Mouse (Mus musculus) heart, postnatal 0 days (tissue): ENCODE measurements around the gene Magea10. TPM values are rescaled to one million over a fixed set of nuclear protein-coding genes. Genes with fewer than 3 reads are reported as not detected.

Experiments used
- ATAC-seq: fragments of 200-750 bp; cut with Nextera tagmentation; 2 replicates; pipeline ENCODE4 v1.8.0; 2017; ENCODE audit warnings: low read depth, moderate number of reproducible peaks, moderate library complexity; ENCODE audit not compliant: insufficient read depth
- DNase-seq: peaks from one replicate; pipeline ENCODE4 v3.0.0-alpha.2; 2016; ENCODE audit warnings: low spot score
- H3K27ac ChIP-seq: fragments of 300-500 bp; sonication (generic); 2 replicates; pipeline ENCODE4 v1.5.1; 2014; ENCODE audit warnings: low read depth, mild to moderate bottlenecking
- H3K27me3 ChIP-seq: fragments of 300-500 bp; sonication (generic); 2 replicates; pipeline ENCODE4 v1.6.1; 2014; ENCODE audit warnings: low read length, mixed read lengths; ENCODE audit not compliant: control insufficient read depth, insufficient read depth
- H3K36me3 ChIP-seq: fragments of 300-500 bp; sonication (generic); replicated peaks from 2 replicates; pipeline ENCODE4 v1.6.1; 2014; ENCODE audit warnings: low read length, mixed read lengths; ENCODE audit not compliant: control insufficient read depth, insufficient read depth
- H3K4me1 ChIP-seq: fragments of 300-500 bp; sonication (generic); 2 replicates; pipeline ENCODE4 v1.6.1; 2014; ENCODE audit warnings: antibody characterized with exemption; ENCODE audit not compliant: control insufficient read depth, insufficient read depth
- H3K4me2 ChIP-seq: fragments of 300-500 bp; sonication (generic); 2 replicates; pipeline ENCODE4 v1.6.1; 2014; ENCODE audit warnings: low read depth, mild to moderate bottlenecking, low read length, moderate library complexity
- H3K4me3 ChIP-seq: fragments of 300-500 bp; sonication (generic); 2 replicates; pipeline ENCODE4 v1.5.1; 2014; ENCODE audit warnings: low read depth, low read length
- H3K9ac ChIP-seq: fragments of 300-500 bp; sonication (generic); replicated peaks from 2 replicates; pipeline ENCODE4 v1.6.1; 2014; ENCODE audit warnings: low read depth, low read length, mixed read lengths
- H3K9me3 ChIP-seq: fragments of 300-500 bp; sonication (generic); replicated peaks from 2 replicates; pipeline ENCODE4 v1.6.1; 2016; ENCODE audit warnings: low read length; ENCODE audit not compliant: control insufficient read depth
- CTCF ChIP-seq: IDR thresholded peaks from 2 replicates; pipeline ENCODE4 v1.5.1; 2016; ENCODE audit warnings: antibody characterized with exemption, control low read depth, low read depth
- EP300 ChIP-seq: IDR thresholded peaks from 2 replicates; pipeline ENCODE4 v1.6.1; 2016; ENCODE audit warnings: antibody characterized with exemption, low read depth
- WGBS: fragments of 180-500 bp; shearing (Covaris S2); extraction: QIAGEN DNeasy Blood & Tissue Kit; methylation state at CpG from one replicate; pipeline ENCODE4 v1.1.7; 2014; 5-methylcytosine and 5-hydroxymethylcytosine counted together
- polyA plus RNA-seq: library from polyadenylated mRNA; unstranded; fragments of >200 nt; fragmentation: Nextera tagmentation; extraction: Ambion mirVana; gene quantifications from 2 replicates; pipeline ENCODE4 v1.2.1, GENCODE M21; 2015
- total RNA-seq: library from RNA; depleted of rRNA; stranded (reverse); fragments of >200 nt; gene quantifications from 2 replicates; pipeline ENCODE4 v1.2.3, GENCODE M21; 2014; ENCODE audit warnings: low replicate concordance; rRNA removed

Gene Magea10
- total RNA-seq (not detected in 2 replicates), polyA plus RNA-seq (not detected in 2 replicates)

- Histone ChIP-seq H3K27ac (no peak within 1 kb of the TSS), H3K4me1 (no peaks in the 10 kb centered on the region), H3K36me3 (no peaks in the 10 kb centered on the region), H3K4me3 (no peak within 1 kb of the TSS), H3K4me2 (no peak within 1 kb of the TSS), H3K9me3 (no peaks in the 10 kb centered on the region), H3K27me3 (no peaks in the 10 kb centered on the region), H3K9ac (no peak within 1 kb of the TSS)
- no peak for TF ChIP-seq CTCF
- 86% methylated on average over 6 of the region's 6 CpGs for WGBS
- DNase-seq (no peak), ATAC-seq (no peak)
Observed at GRCm38 (mm10) chrX:72386758-72387157, at the start of gene Magea10. TSS of gene Magea10 (minus strand) at chrX:72386858.

GRCm38 (mm10) chrX:72381972-72382371, 4.7 kb downstream of the Magea10 start:
- Histone ChIP-seq H3K4me1 (no peaks in the 10 kb centered on the region), H3K27ac (no peak overlapping the region), H3K9ac (no peak overlapping the region), H3K36me3 (no peaks in the 10 kb centered on the region), H3K9me3 (no peaks in the 10 kb centered on the region), H3K4me3 (no peak overlapping the region), H3K27me3 (no peaks in the 10 kb centered on the region), H3K4me2 (no peak overlapping the region)
- TF ChIP-seq CTCF (no peak), EP300 (no peak)
- ATAC-seq (no peak), DNase-seq (no peak)
- WGBS, result 85% methylated on average over 1 of the region's 1 CpGs

Other genes with a start within 250 kb of the Magea10 start
- gene Magea4, start 164.8 kb downstream of the Magea10 start, total RNA-seq, result not detected in 2 replicates
- gene Magea4, start 164.8 kb downstream of the Magea10 start, polyA plus RNA-seq, result not detected in 2 replicates
- gene Gabre, start 112.1 kb downstream of the Magea10 start, total RNA-seq, result 1.3 and 8.7 TPM in 2 replicates
- gene Gabre, start 112.1 kb downstream of the Magea10 start, polyA plus RNA-seq, result 0.33 and 0.58 TPM in 2 replicates